Mouse (Mus musculus): ENCODE results near the gene Gpr83. TPM values are rescaled to one million over a fixed set of nuclear protein-coding genes. Genes with fewer than 3 reads are reported as not detected.

The Gpr83 gene
- polyA plus RNA-seq, 1 experiment from 2014 or later = 0.35 TPM

GRCm38 (mm10) chr9:14904741-14905475 is 44.9 kb downstream of the Gpr83 start:
- H3K4me3 ChIP-seq (ENCODE audit: low read depth, low read length) = no peak overlapping the region
- no peaks in the 10 kb centered on the region for H3K9me3 ChIP-seq (ENCODE audit: control insufficient read depth)
- WGBS = 57% methylated on average over 9 of the region's 9 CpGs
- no peak overlapping the region for H3K9ac ChIP-seq (ENCODE audit: low read depth, low read length)
- no peak for TF ChIP-seq CTCF (IDR thresholded peaks at IDR 0.05; ENCODE audit: low read depth)
- no peak overlapping the region for H3K27ac ChIP-seq (ENCODE audit: low read depth, low read length)
- no peaks in the 10 kb centered on the region for H3K36me3 ChIP-seq (ENCODE audit: control insufficient read depth, insufficient read depth)
- no peak overlapping the region for H3K4me2 ChIP-seq (replicated peaks; ENCODE audit: low read depth)
- no peak for ATAC-seq
- no peaks in the 10 kb centered on the region for H3K27me3 ChIP-seq (replicated peaks; ENCODE audit: control insufficient read depth, insufficient read depth, low read length)
- no peaks in the 10 kb centered on the region for H3K4me1 ChIP-seq (replicated peaks; ENCODE audit: control insufficient read depth, insufficient read depth, low read length)

GRCm38 (mm10) chr9:14905956-14906355 is 45.9 kb downstream of the Gpr83 start:
- 49% methylated on average over 3 of the region's 3 CpGs for WGBS
- ATAC-seq = no peak
- Histone ChIP-seq H3K27me3 (replicated peaks; ENCODE audit: control insufficient read depth, insufficient read depth, low read length) (no peaks in the 10 kb centered on the region), H3K4me1 (replicated peaks; ENCODE audit: control insufficient read depth, insufficient read depth, low read length) (no peaks in the 10 kb centered on the region), H3K4me2 (replicated peaks; ENCODE audit: low read depth) (no peak overlapping the region), H3K27ac (ENCODE audit: low read depth, low read length) (no peak overlapping the region), H3K36me3 (ENCODE audit: control insufficient read depth, insufficient read depth) (no peaks in the 10 kb centered on the region), H3K4me3 (ENCODE audit: low read depth, low read length) (no peak overlapping the region), H3K9me3 (ENCODE audit: control insufficient read depth) (no peaks in the 10 kb centered on the region), H3K9ac (ENCODE audit: low read depth, low read length) (no peak overlapping the region)
- TF ChIP-seq CTCF (IDR thresholded peaks at IDR 0.05; ENCODE audit: low read depth) = no peak

DNA sequence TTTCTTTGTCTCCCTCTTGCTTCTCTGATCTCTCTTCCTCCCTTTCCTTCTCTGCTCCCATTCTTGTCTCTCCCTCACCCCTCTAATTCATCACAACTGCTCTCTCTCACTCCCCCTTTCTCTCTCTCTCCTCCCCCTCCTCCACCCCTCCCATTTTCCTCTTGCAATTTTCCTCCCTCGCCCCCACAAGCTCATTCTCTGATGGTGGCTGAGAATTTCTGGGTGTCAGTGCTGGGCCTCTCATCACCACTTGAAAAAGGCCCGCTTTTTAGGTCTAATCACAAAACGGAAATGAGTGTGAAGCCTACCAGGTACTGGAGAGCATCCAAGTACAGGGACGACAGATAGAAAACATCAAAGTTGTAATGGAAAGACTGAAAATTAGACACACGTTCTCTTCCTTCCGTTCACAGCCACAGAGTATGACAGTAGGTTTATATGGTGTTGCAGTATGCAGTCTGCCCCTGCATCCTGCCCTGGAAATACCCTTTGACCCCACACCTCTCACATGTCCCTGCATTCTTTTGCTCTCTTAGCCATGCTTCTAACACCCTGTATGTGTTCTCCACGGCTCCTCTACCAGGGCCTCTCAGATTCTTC is 47.9 kb downstream of the Gpr83 start:
- WGBS = 55% methylated on average over 7 of the region's 7 CpGs
- ATAC-seq = no peak
- Histone ChIP-seq H3K27ac (ENCODE audit: low read depth, low read length) (no peak overlapping the region), H3K4me1 (replicated peaks; ENCODE audit: control insufficient read depth, insufficient read depth, low read length) (no peaks in the 10 kb centered on the region), H3K4me2 (replicated peaks; ENCODE audit: low read depth) (no peak overlapping the region), H3K4me3 (ENCODE audit: low read depth, low read length) (no peak overlapping the region), H3K27me3 (replicated peaks; ENCODE audit: control insufficient read depth, insufficient read depth, low read length) (no peaks in the 10 kb centered on the region), H3K36me3 (ENCODE audit: control insufficient read depth, insufficient read depth) (no peaks in the 10 kb centered on the region), H3K9me3 (ENCODE audit: control insufficient read depth) (no peaks in the 10 kb centered on the region), H3K9ac (ENCODE audit: low read depth, low read length) (no peak overlapping the region)
- no peak for TF ChIP-seq CTCF (IDR thresholded peaks at IDR 0.05; ENCODE audit: low read depth)

DNA sequence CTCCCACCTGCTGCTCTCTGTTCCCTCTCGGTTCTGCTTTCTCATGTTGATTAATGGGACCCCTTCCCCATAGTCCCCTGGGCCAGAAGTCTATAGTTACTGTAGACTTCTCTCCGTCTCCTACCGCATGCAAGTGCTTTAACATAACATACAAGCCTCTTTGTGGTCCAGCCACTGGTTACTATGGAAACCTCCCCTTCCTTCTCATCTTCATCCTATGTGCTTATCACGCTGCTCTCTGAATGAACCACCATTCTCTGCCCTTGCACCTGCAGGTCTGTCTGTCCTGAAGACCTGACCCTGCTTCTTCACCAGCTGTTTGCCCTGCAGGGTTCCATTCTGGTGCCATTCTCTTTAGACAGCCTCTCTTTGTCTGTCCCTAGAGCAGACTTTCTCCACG is 50.0 kb downstream of the Gpr83 start:
- Histone ChIP-seq H3K9ac (ENCODE audit: low read depth, low read length) (no peak overlapping the region), H3K4me2 (replicated peaks; ENCODE audit: low read depth) (no peak overlapping the region), H3K27ac (ENCODE audit: low read depth, low read length) (no peak overlapping the region), H3K27me3 (replicated peaks; ENCODE audit: control insufficient read depth, insufficient read depth, low read length) (no peaks in the 10 kb centered on the region), H3K4me1 (replicated peaks; ENCODE audit: control insufficient read depth, insufficient read depth, low read length) (no peaks in the 10 kb centered on the region), H3K36me3 (ENCODE audit: control insufficient read depth, insufficient read depth) (no peaks in the 10 kb centered on the region), H3K9me3 (ENCODE audit: control insufficient read depth) (no peaks in the 10 kb centered on the region), H3K4me3 (ENCODE audit: low read depth, low read length) (no peak overlapping the region)
- WGBS = 65% methylated on average over 5 of the region's 5 CpGs
- TF ChIP-seq CTCF (IDR thresholded peaks at IDR 0.05; ENCODE audit: low read depth) = no peak
- ATAC-seq = no peak

- ATAC-seq = no peak
- Histone ChIP-seq H3K36me3 (ENCODE audit: control insufficient read depth, insufficient read depth) (no peaks in the 10 kb centered on the region), H3K27ac (ENCODE audit: low read depth, low read length) (no peak overlapping the region), H3K9me3 (ENCODE audit: control insufficient read depth) (no peaks in the 10 kb centered on the region), H3K4me3 (ENCODE audit: low read depth, low read length) (no peak overlapping the region), H3K4me1 (replicated peaks; ENCODE audit: control insufficient read depth, insufficient read depth, low read length) (no peaks in the 10 kb centered on the region), H3K9ac (ENCODE audit: low read depth, low read length) (no peak overlapping the region), H3K4me2 (replicated peaks; ENCODE audit: low read depth) (no peak overlapping the region), H3K27me3 (replicated peaks; ENCODE audit: control insufficient read depth, insufficient read depth, low read length) (no peaks in the 10 kb centered on the region)
- WGBS = 76% methylated on average over 2 of the region's 2 CpGs
- TF ChIP-seq CTCF (IDR thresholded peaks at IDR 0.05; ENCODE audit: low read depth) = no peak
These were observed 52.0 kb downstream of the Gpr83 start for GRCm38 (mm10) chr9:14912037-14912436.

DNA sequence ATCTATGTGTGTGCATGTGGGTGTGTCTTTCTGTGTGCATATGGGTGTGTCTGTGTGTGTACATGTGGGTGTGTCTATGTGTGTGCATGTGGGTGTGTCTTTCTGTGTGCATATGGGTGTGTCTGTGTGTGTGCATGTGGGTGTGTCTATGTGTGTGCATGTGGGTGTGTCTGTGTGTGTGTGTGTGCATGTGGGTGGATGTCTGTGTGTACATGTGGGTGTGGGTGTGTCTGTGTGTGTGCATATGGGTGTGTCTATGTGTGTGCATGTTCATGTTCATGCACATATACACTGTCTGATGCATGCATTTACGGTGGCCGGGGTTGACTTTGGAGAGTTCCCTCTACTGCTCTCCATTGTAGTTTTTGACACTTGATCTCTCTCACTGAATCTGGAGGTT is 57.7 kb downstream of the Gpr83 start:
- Histone ChIP-seq H3K36me3 (ENCODE audit: control insufficient read depth, insufficient read depth) (no peaks in the 10 kb centered on the region), H3K9ac (ENCODE audit: low read depth, low read length) (no peak overlapping the region), H3K4me3 (ENCODE audit: low read depth, low read length) (no peak overlapping the region), H3K27ac (ENCODE audit: low read depth, low read length) (no peak overlapping the region), H3K4me1 (replicated peaks; ENCODE audit: control insufficient read depth, insufficient read depth, low read length) (no peaks in the 10 kb centered on the region), H3K4me2 (replicated peaks; ENCODE audit: low read depth) (no peak overlapping the region), H3K9me3 (ENCODE audit: control insufficient read depth) (no peaks in the 10 kb centered on the region), H3K27me3 (replicated peaks; ENCODE audit: control insufficient read depth, insufficient read depth, low read length) (no peaks in the 10 kb centered on the region)
- 95% methylated on average over 2 of the region's 2 CpGs for WGBS
- TF ChIP-seq CTCF (IDR thresholded peaks at IDR 0.05; ENCODE audit: low read depth) = no peak
- no peak for ATAC-seq

Measured in intestine, postnatal 0 days (tissue).